Mouse (Mus musculus): Measurements from ENCODE around the gene Upk3bl.

Gene Upk3bl

GRCm38 (mm10) chr5:136054301-136055077, at the start of gene Upk3bl:
Gene Upk3bl (plus strand): TSS chr5:136054492.
- DNase-seq (ENCODE audit: low read depth, low spot score) = no peak

GRCm38 (mm10) chr5:136004537-136004936, 49.8 kb upstream of the Upk3bl start:
- no peak for DNase-seq (ENCODE audit: low read depth, low spot score)

- DNase-seq (ENCODE audit: low read depth, low spot score) = no peak
These were observed 46.5 kb upstream of the Upk3bl start for GRCm38 (mm10) chr5:136007745-136008144.

GRCm38 (mm10) chr5:136014877-136015276, 39.4 kb upstream of the Upk3bl start:
- no peak for DNase-seq (ENCODE audit: low read depth, low spot score)

- DNase-seq (ENCODE audit: low read depth, low spot score) = no peak
These were observed 38.7 kb upstream of the Upk3bl start for GRCm38 (mm10) chr5:136015586-136015985.

GRCm38 (mm10) chr5:136016014-136016876, 38.0 kb upstream of the Upk3bl start:
- peak; percentile 52 for DNase-seq (ENCODE audit: low read depth, low spot score)

- DNase-seq (ENCODE audit: low read depth, low spot score) = no peak
These were observed 37.0 kb upstream of the Upk3bl start for GRCm38 (mm10) chr5:136017262-136017661.

- no peak for DNase-seq (ENCODE audit: low read depth, low spot score)
These were observed 35.6 kb upstream of the Upk3bl start for GRCm38 (mm10) chr5:136018726-136019125.

GRCm38 (mm10) chr5:136019907-136020306, 34.4 kb upstream of the Upk3bl start:
- DNase-seq (ENCODE audit: low read depth, low spot score) = no peak

- no peak for DNase-seq (ENCODE audit: low read depth, low spot score)
These were observed 28.6 kb upstream of the Upk3bl start for GRCm38 (mm10) chr5:136025712-136026111.

GRCm38 (mm10) chr5:136026859-136027258, 27.4 kb upstream of the Upk3bl start:
- DNase-seq (ENCODE audit: low read depth, low spot score) = no peak

- DNase-seq (ENCODE audit: low read depth, low spot score) = no peak
These were observed 26.5 kb upstream of the Upk3bl start for GRCm38 (mm10) chr5:136027612-136028311.

- no peak for DNase-seq (ENCODE audit: low read depth, low spot score)
These were observed 19.4 kb upstream of the Upk3bl start for GRCm38 (mm10) chr5:136034868-136035267.

- no peak for DNase-seq (ENCODE audit: low read depth, low spot score)
These were observed 19.0 kb upstream of the Upk3bl start for GRCm38 (mm10) chr5:136035285-136035684.

GRCm38 (mm10) chr5:136036667-136037066, 17.6 kb upstream of the Upk3bl start:
- no peak for DNase-seq (ENCODE audit: low read depth, low spot score)

GRCm38 (mm10) chr5:136038258-136039214, 15.8 kb upstream of the Upk3bl start, which contains the start of gene Upk3b:
Gene Upk3b (plus strand): TSS chr5:136038496.
- no peak for DNase-seq (ENCODE audit: low read depth, low spot score)

GRCm38 (mm10) chr5:136040210-136040609, 14.1 kb upstream of the Upk3bl start:
- peak; percentile 64 for DNase-seq (ENCODE audit: low read depth, low spot score)

- DNase-seq (ENCODE audit: low read depth, low spot score) = peak; percentile 87
These were observed 13.0 kb upstream of the Upk3bl start for GRCm38 (mm10) chr5:136041260-136041659.

GRCm38 (mm10) chr5:136041666-136042065, 12.6 kb upstream of the Upk3bl start:
- DNase-seq (ENCODE audit: low read depth, low spot score) = peak; percentile 85

- peak; percentile 65 for DNase-seq (ENCODE audit: low read depth, low spot score)
These were observed 9.4 kb upstream of the Upk3bl start for GRCm38 (mm10) chr5:136044865-136045264.

- DNase-seq (ENCODE audit: low read depth, low spot score) = peak; percentile 75
These were observed 8.9 kb upstream of the Upk3bl start for GRCm38 (mm10) chr5:136045408-136045807.

Data from ES-CJ7 (cell line).